Mouse (Mus musculus) cerebellum, adult 2 months (tissue): ENCODE measurements around the gene Hspe1.

Experiments used
- CTCF ChIP-seq: fragments of 200-500 bp; IDR thresholded peaks from 2 replicates; pipeline ENCODE4 v1.5.1; 2011; ENCODE audit warnings: low read depth, mild to moderate bottlenecking, control low read depth, low read length, moderate library complexity, borderline replicate concordance; ENCODE audit not compliant: insufficient read depth
- POLR2A ChIP-seq: fragments of 200-500 bp; IDR thresholded peaks from 2 replicates; pipeline ENCODE4 v1.6.1; 2011; ENCODE audit warnings: low read length, control low read depth, borderline replicate concordance; ENCODE audit not compliant: insufficient read depth

GRCm38 (mm10) chr1:55053596-55053995 is 34.3 kb upstream of the Hspe1 start:
- TF ChIP-seq CTCF (no peak), POLR2A (no peak)
